Mouse (Mus musculus): ENCODE data around the gene Klhdc9. TPM values are rescaled to one million over a fixed set of nuclear protein-coding genes. Genes with fewer than 3 reads are reported as not detected.

The Klhdc9 gene
- total RNA-seq, 4 experiments from 2014 or later, result 10.0 to 12.8 (median 12.4) TPM

- DNase-seq (ENCODE audit: low spot score in 2 of 2), result no peak
These were observed 51.3 kb downstream of the Klhdc9 start for GRCm38 (mm10) chr1:171309321-171309720.

Other genes with a start within 250 kb of the Klhdc9 start
- gene Cfap126, start 246.9 kb downstream of the Klhdc9 start, total RNA-seq (2022), result 1 to 10 TPM; 1.0 to 1.8 (median 1.2) TPM
- gene Sdhc, start 210.2 kb downstream of the Klhdc9 start, total RNA-seq (2022), result 100 to 1,000 TPM; 196 to 228 (median 209) TPM
- under 1 TPM; 0.30 to 0.53 (median 0.35) TPM for gene Mpz, start 210.1 kb downstream of the Klhdc9 start, total RNA-seq (2022)
- 100 to 1,000 TPM; 165 to 185 (median 176) TPM for gene Pcp4l1, start 164.5 kb downstream of the Klhdc9 start, total RNA-seq (2022)
- gene Nr1i3, start 146.8 kb downstream of the Klhdc9 start, total RNA-seq (2022), result under 1 TPM; 0.14 to 0.55 (median 0.31) TPM
- 10 to 100 TPM; 70.2 to 87.9 (median 76.7) TPM for gene Tomm40l, start 138.3 kb downstream of the Klhdc9 start, total RNA-seq (2022)
- gene Apoa2, start 135.7 kb downstream of the Klhdc9 start, total RNA-seq (2022), result 1 to 10 TPM; 1.7 to 2.8 (median 2.6) TPM
- gene Fcer1g, start 126.4 kb downstream of the Klhdc9 start, total RNA-seq (2022), result 10 to 100 TPM in 3 of 4 experiments, 1 to 10 TPM in 1; 9.1 to 63.9 (median 28.2) TPM
- gene Adamts4, start 110.4 kb downstream of the Klhdc9 start, total RNA-seq (2022), result 10 to 100 TPM; 13.0 to 14.1 (median 13.3) TPM
- 100 to 1,000 TPM; 285 to 306 (median 298) TPM for gene Ndufs2, start 109.4 kb downstream of the Klhdc9 start, total RNA-seq (2022)
- gene B4galt3, start 90.5 kb downstream of the Klhdc9 start, total RNA-seq (2022), result 10 to 100 TPM; 60.7 to 69.2 (median 63.4) TPM
- gene Ppox, start 79.6 kb downstream of the Klhdc9 start, total RNA-seq (2022), result 10 to 100 TPM; 29.1 to 35.0 (median 30.4) TPM
- 10 to 100 TPM; 46.5 to 56.3 (median 50.5) TPM for gene Usp21, start 72.8 kb downstream of the Klhdc9 start, total RNA-seq (2022)
- 100 to 1,000 TPM; 103 to 116 (median 110) TPM for gene Ufc1, start 65.8 kb downstream of the Klhdc9 start, total RNA-seq (2022)
- 10 to 100 TPM; 35.0 to 39.7 (median 37.4) TPM for gene Dedd, start 31.7 kb downstream of the Klhdc9 start, total RNA-seq (2022)
- gene Nit1, start 15.2 kb downstream of the Klhdc9 start, total RNA-seq (2022), result 10 to 100 TPM; 35.8 to 48.8 (median 43.5) TPM
- gene Pfdn2, start 15.1 kb downstream of the Klhdc9 start, total RNA-seq (2022), result 100 to 1,000 TPM; 107 to 204 (median 164) TPM
- 1 to 10 TPM; 4.3 to 4.9 (median 4.6) TPM for gene Nectin4, start 9.3 kb upstream of the Klhdc9 start, total RNA-seq (2022)
- gene Arhgap30, start 28.2 kb upstream of the Klhdc9 start, total RNA-seq (2022), result 1 to 10 TPM; 2.1 to 5.5 (median 3.0) TPM
- gene Usf1, start 50.5 kb upstream of the Klhdc9 start, total RNA-seq (2022), result 100 to 1,000 TPM in 1 of 4 experiments, 10 to 100 TPM in 3; 89.5 to 102 (median 96.9) TPM
- gene Tstd1, start 58.1 kb upstream of the Klhdc9 start, total RNA-seq (2022), result 1 to 10 TPM; 1.5 to 3.2 (median 2.4) TPM
- gene F11r, start 76.7 kb upstream of the Klhdc9 start, total RNA-seq (2022), result 10 to 100 TPM in 2 of 4 experiments, 1 to 10 TPM in 2; 7.7 to 10.3 (median 9.1) TPM
- gene Alyref2, start 142.7 kb upstream of the Klhdc9 start, total RNA-seq (2022), result 1 to 10 TPM; 4.2 to 6.5 (median 4.6) TPM
- not detected for gene Itln1, start 174.5 kb upstream of the Klhdc9 start, total RNA-seq (2022)
- under 1 TPM; 0.13 to 0.93 (median 0.41) TPM for gene Cd244a, start 198.4 kb upstream of the Klhdc9 start, total RNA-seq (2022)
- 1 to 10 TPM in 2 of 4 experiments, under 1 TPM in 1, not detected in 1; 0.28 to 2.3 (median 1.7) TPM for gene Ly9, start 246.6 kb upstream of the Klhdc9 start, total RNA-seq (2022)

Measured in left cerebral cortex, adult 8-10 months (tissue).